Mouse (Mus musculus) lung, embryonic 15.5 days (tissue): Measurements from ENCODE around the gene Vps35l. TPM values are rescaled to one million over a fixed set of nuclear protein-coding genes. Genes with fewer than 3 reads are reported as not detected.

Experiments used
- ATAC-seq: fragments of 200-750 bp; cut with Nextera tagmentation; 2 replicates; pipeline ENCODE4 v1.8.0; 2017; ENCODE audit warnings: moderate number of reproducible peaks, borderline replicate concordance; ENCODE audit not compliant: low FRiP score, low TSS enrichment; ENCODE audit errors: extremely low read depth
- H3K27ac ChIP-seq: fragments of 300-500 bp; sonication (generic); 2 replicates; pipeline ENCODE4 v1.5.1; 2015; ENCODE audit warnings: moderate library complexity, mild to moderate bottlenecking, inconsistent platforms
- H3K27me3 ChIP-seq: fragments of 300-500 bp; sonication (generic); 2 replicates; pipeline ENCODE4 v1.6.1; 2015; ENCODE audit warnings: inconsistent platforms
- H3K36me3 ChIP-seq: fragments of 300-500 bp; sonication (generic); 2 replicates; pipeline ENCODE4 v1.6.1; 2015; ENCODE audit warnings: inconsistent platforms
- H3K4me1 ChIP-seq: fragments of 300-500 bp; sonication (generic); 2 replicates; pipeline ENCODE4 v1.6.1; 2015; ENCODE audit warnings: inconsistent platforms
- H3K4me2 ChIP-seq: fragments of 300-500 bp; sonication (generic); 2 replicates; pipeline ENCODE4 v1.6.1; 2015; ENCODE audit warnings: inconsistent platforms, mild to moderate bottlenecking, moderate library complexity
- H3K4me3 ChIP-seq: fragments of 300-500 bp; sonication (generic); 2 replicates; pipeline ENCODE4 v1.5.1; 2015; ENCODE audit warnings: mild to moderate bottlenecking, inconsistent platforms
- H3K9ac ChIP-seq: fragments of 300-500 bp; sonication (generic); 2 replicates; pipeline ENCODE4 v1.6.1; 2015; ENCODE audit warnings: inconsistent platforms
- H3K9me3 ChIP-seq: fragments of 300-500 bp; sonication (generic); 2 replicates; pipeline ENCODE4 v1.6.1; 2016; ENCODE audit warnings: inconsistent platforms
- WGBS: fragments of 180-500 bp; shearing (Covaris S2); methylation state at CpG from one replicate; pipeline ENCODE4 v1.1.7; 2015; 5-methylcytosine and 5-hydroxymethylcytosine counted together
- polyA plus RNA-seq: library from polyadenylated mRNA; unstranded; fragments of >200 nt; fragmentation: Nextera tagmentation; extraction: Ambion mirVana; gene quantifications from 2 replicates; pipeline ENCODE4 v1.2.1, GENCODE M21; 2015

Vps35l gene
- polyA plus RNA-seq, 1 experiment from 2014 or later, result 63.6 TPM

DNA sequence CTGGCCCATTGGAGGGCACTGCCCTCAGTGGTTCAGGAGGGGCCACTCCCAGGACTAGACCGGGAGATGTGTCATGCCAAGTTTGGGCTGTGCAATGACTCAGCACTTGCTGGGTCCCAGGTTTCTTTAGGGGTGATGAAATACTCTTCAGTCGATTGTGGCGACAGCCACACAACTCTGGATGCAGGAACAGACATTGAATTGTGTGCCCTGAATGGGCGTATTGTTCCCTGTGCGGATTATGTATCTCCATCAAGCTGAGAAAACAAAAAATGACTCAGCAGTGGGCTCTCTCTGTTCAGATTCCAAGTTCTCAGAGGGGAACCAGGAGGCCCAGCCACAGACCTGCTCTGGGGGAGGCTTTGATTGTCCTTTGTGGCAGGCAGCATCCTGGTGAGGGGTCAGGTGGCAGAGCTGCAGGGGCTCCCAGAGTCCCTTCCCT is 88.0 kb downstream of the Vps35l start:
- Histone ChIP-seq H3K27ac (no peak overlapping the region), H3K4me1 (no peaks in the 10 kb centered on the region), H3K9me3 (no peaks in the 10 kb centered on the region), H3K27me3 (no peaks in the 10 kb centered on the region), H3K4me2 (no peak overlapping the region), H3K9ac (no peak overlapping the region), H3K36me3 (peaks cover 5% of the 10 kb centered on the region; the same call in 1 of the 2 replicates), H3K4me3 (no peak overlapping the region)
- WGBS, result 59% methylated on average over 5 of the region's 5 CpGs
- ATAC-seq, result 0 out of 2 replicates have a peak, but pooled peaks have one; percentile 16

DNA sequence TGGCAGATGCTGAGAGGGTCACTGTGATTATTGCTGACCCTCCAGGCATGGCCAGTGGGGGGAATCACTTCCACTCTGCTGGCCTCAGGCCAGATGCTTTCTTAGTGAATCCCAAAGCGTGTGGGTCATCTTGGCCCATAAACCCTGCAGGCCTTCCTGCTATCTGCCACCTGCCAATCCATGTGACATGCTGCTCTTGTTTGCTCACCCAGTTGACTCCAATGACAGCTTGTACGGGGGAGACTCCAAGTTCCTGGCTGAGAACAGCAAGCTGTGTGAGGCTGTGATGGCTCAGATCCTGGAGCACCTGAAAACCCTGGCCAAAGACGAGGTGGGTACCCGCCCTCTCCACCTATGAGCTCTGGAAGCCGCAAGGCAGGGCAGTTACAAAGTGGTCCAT is 97.9 kb downstream of the Vps35l start:
- Histone ChIP-seq H3K27me3 (no peaks in the 10 kb centered on the region), H3K4me2 (no peak overlapping the region), H3K9ac (no peak overlapping the region), H3K9me3 (no peaks in the 10 kb centered on the region), H3K27ac (no peak overlapping the region), H3K4me1 (no peaks in the 10 kb centered on the region), H3K36me3 (peaks cover 72% of the 10 kb centered on the region), H3K4me3 (no peak overlapping the region)
- WGBS, result 83% methylated on average over 5 of the region's 5 CpGs
- no peak for ATAC-seq

DNA sequence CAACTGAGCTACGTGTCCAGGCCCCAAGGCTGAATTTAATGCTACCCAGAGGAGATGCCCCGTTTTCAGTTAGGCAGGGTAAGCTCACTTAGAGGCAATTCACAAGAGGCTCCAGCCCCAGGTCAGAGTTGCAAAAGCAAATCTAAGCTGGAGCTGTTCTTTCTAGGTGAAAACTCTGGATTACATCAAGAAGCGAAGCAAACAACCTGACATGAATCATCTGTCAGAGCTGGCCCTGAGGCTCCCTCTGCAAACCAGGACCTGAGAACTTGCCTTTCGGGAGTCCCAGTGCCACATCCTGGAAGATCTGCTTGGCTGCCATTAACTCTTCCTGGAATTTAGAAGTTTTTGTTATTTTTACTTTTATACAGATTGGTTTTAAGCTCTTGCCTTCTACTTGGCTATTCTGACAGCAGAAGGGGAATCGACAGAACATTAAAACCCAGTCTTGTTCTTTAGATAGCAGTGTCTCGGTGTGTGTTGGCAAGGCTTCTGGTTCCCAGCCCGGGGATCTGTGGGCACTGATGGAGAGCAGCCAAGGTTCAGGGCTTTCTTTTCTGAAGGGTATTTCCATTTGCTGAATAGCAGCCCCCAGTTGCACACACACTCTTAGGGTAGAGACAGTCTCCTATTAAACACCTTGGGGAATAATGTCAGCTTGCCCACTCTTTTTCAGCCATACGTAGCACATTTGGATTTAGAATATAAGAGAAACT is 101.2 kb downstream of the Vps35l start:
- Histone ChIP-seq H3K9me3 (no peaks in the 10 kb centered on the region), H3K4me1 (no peaks in the 10 kb centered on the region), H3K4me3 (no peak overlapping the region), H3K4me2 (no peak overlapping the region), H3K9ac (no peak overlapping the region), H3K36me3 (peaks cover 79% of the 10 kb centered on the region), H3K27me3 (no peaks in the 10 kb centered on the region), H3K27ac (no peak overlapping the region)
- no peak for ATAC-seq
- 76% methylated on average over 8 of the region's 8 CpGs for WGBS

DNA sequence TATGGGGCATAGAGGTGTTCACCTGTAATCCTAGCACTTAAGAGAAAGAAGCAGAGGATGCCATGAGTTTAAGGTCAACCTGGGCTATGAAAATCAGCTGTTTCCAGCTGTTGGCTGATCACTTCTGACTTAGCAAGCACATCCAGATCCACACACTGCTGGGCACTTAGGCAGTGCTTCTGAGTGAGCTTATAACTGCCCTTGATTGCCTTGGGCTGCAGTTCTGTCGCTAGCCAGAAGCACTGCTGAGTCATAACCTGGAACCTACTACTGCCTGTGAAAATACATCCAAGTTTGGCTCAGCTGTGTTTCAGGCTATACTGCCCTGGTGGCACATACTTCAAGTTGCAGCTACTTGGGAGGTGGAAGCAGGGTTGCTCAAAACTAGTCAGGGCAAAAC is 101.8 kb downstream of the Vps35l start:
- Histone ChIP-seq H3K4me2 (no peak overlapping the region), H3K27ac (no peak overlapping the region), H3K4me1 (no peaks in the 10 kb centered on the region), H3K4me3 (no peak overlapping the region), H3K9me3 (no peaks in the 10 kb centered on the region), H3K36me3 (peaks cover 83% of the 10 kb centered on the region), H3K9ac (no peak overlapping the region), H3K27me3 (no peaks in the 10 kb centered on the region)
- WGBS, result 56% methylated on average over 1 of the region's 1 CpGs
- ATAC-seq, result no peak

- Histone ChIP-seq H3K4me2 (no peak overlapping the region), H3K9ac (no peak overlapping the region), H3K9me3 (no peaks in the 10 kb centered on the region), H3K27ac (no peak overlapping the region), H3K4me1 (no peaks in the 10 kb centered on the region), H3K27me3 (no peaks in the 10 kb centered on the region), H3K4me3 (no peak overlapping the region), H3K36me3 (peaks cover 86% of the 10 kb centered on the region)
- ATAC-seq, result no peak
- WGBS, result 64% methylated on average over 4 of the region's 4 CpGs
Measured at GRCm38 (mm10) chr7:118842938-118843337, 102.9 kb downstream of the Vps35l start.

- WGBS, result 66% methylated on average over 5 of the region's 5 CpGs
- no peak for ATAC-seq
Measured at GRCm38 (mm10) chr7:118845141-118845540, 105.1 kb downstream of the Vps35l start.

GRCm38 (mm10) chr7:118846329-118846728 is 106.3 kb downstream of the Vps35l start:
- no peak for ATAC-seq
- H3K4me3 ChIP-seq, result no peak overlapping the region
- peaks cover 20% of the 10 kb centered on the region; the same call in 1 of the 2 replicates for H3K4me1 ChIP-seq
- no peaks in the 10 kb centered on the region for H3K27me3 ChIP-seq
- H3K9ac ChIP-seq, result no peak overlapping the region
- H3K9me3 ChIP-seq, result no peaks in the 10 kb centered on the region
- no peak overlapping the region for H3K4me2 ChIP-seq
- no peak overlapping the region for H3K27ac ChIP-seq
- peaks cover 88% of the 10 kb centered on the region for H3K36me3 ChIP-seq
- 82% methylated on average over 4 of the region's 4 CpGs for WGBS

More at GRCm38 (mm10) chr7:118845141-118845540, 105.1 kb downstream of the Vps35l start:
- Histone ChIP-seq H3K4me1 (peaks cover 14% of the 10 kb centered on the region; the same call in 1 of the 2 replicates), H3K4me3 (no peak overlapping the region), H3K9ac (no peak overlapping the region), H3K4me2 (no peak overlapping the region), H3K36me3 (peaks cover 90% of the 10 kb centered on the region), H3K9me3 (no peaks in the 10 kb centered on the region), H3K27me3 (no peaks in the 10 kb centered on the region), H3K27ac (no peak overlapping the region)

GRCm38 (mm10) chr7:118848796-118849195 is 108.8 kb downstream of the Vps35l start:
- peak overlapping the region; percentile 43 for H3K27ac ChIP-seq
- 55% methylated on average over 10 of the region's 10 CpGs for WGBS
- ATAC-seq, result peak; percentile 23; the same call in 1 of the 2 replicates
- H3K27me3 ChIP-seq, result no peaks in the 10 kb centered on the region
- no peak overlapping the region for H3K4me3 ChIP-seq
- no peak overlapping the region for H3K4me2 ChIP-seq
- no peak overlapping the region for H3K9ac ChIP-seq
- H3K36me3 ChIP-seq, result peaks cover 84% of the 10 kb centered on the region
- H3K4me1 ChIP-seq, result peaks cover 26% of the 10 kb centered on the region; the same call in 1 of the 2 replicates
- H3K9me3 ChIP-seq, result no peaks in the 10 kb centered on the region

GRCm38 (mm10) chr7:118849543-118850250 is 109.7 kb downstream of the Vps35l start:
- H3K27ac ChIP-seq, result peak overlapping the region; percentile 43
- no peak overlapping the region for H3K4me2 ChIP-seq
- no peak for ATAC-seq
- peaks cover 34% of the 10 kb centered on the region for H3K4me1 ChIP-seq
- no peaks in the 10 kb centered on the region for H3K9me3 ChIP-seq
- WGBS, result 71% methylated on average over 5 of the region's 5 CpGs
- H3K36me3 ChIP-seq, result peaks cover 75% of the 10 kb centered on the region
- H3K4me3 ChIP-seq, result no peak overlapping the region
- H3K9ac ChIP-seq, result no peak overlapping the region
- no peaks in the 10 kb centered on the region for H3K27me3 ChIP-seq

- H3K9ac ChIP-seq, result no peak overlapping the region
- no peaks in the 10 kb centered on the region for H3K27me3 ChIP-seq
- peaks cover 37% of the 10 kb centered on the region for H3K4me1 ChIP-seq
- H3K9me3 ChIP-seq, result no peaks in the 10 kb centered on the region
- H3K4me2 ChIP-seq, result no peak overlapping the region
- no peak overlapping the region for H3K4me3 ChIP-seq
- no peak for ATAC-seq
- 71% methylated on average over 9 of the region's 9 CpGs for WGBS
- peaks cover 64% of the 10 kb centered on the region for H3K36me3 ChIP-seq
- no peak overlapping the region for H3K27ac ChIP-seq
Measured at GRCm38 (mm10) chr7:118850676-118851290, 110.8 kb downstream of the Vps35l start.

DNA sequence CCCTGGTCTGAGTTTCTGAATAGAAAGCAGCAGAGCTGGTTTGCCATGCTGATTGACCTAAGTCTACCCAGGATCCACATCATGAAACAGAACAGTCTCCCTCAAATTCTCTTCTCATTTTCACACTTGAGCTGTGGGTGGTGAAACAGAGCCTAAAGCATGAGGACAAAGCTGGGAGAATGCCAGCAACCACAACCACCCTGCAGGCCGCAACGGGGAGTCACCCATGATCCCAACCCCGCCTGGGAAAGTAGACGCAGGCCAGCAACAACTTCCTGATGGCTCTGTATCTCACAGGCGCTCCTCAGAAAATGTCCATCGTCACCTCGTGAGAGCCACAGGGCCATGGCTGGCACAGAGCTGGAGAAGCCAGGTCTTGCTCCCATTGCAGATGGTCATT is 111.5 kb downstream of the Vps35l start:
- H3K36me3 ChIP-seq, result peaks cover 56% of the 10 kb centered on the region
- peaks cover 42% of the 10 kb centered on the region for H3K4me1 ChIP-seq
- no peaks in the 10 kb centered on the region for H3K9me3 ChIP-seq
- H3K27me3 ChIP-seq, result no peaks in the 10 kb centered on the region
- 86% methylated on average over 7 of the region's 7 CpGs for WGBS
- H3K9ac ChIP-seq, result no peak overlapping the region
- no peak overlapping the region for H3K4me3 ChIP-seq
- no peak for ATAC-seq
- no peak overlapping the region for H3K4me2 ChIP-seq
- no peak overlapping the region for H3K27ac ChIP-seq

- Histone ChIP-seq H3K4me2 (no peak overlapping the region), H3K36me3 (peaks cover 47% of the 10 kb centered on the region), H3K27me3 (no peaks in the 10 kb centered on the region), H3K9ac (no peak overlapping the region), H3K9me3 (no peaks in the 10 kb centered on the region), H3K27ac (no peak overlapping the region), H3K4me3 (no peak overlapping the region), H3K4me1 (peaks cover 42% of the 10 kb centered on the region)
- ATAC-seq, result no peak
- 71% methylated on average over 4 of the region's 4 CpGs for WGBS
Measured at GRCm38 (mm10) chr7:118852611-118853010, 112.6 kb downstream of the Vps35l start.
